Mouse (Mus musculus) heart, postnatal 0 days (tissue): Measurements from ENCODE around the gene Bag2. TPM values are rescaled to one million over a fixed set of nuclear protein-coding genes. Genes with fewer than 3 reads are reported as not detected.
A peak's percentile ranks its signal among the peaks of the same experiment; 100 is the strongest.
"Not testable (repeated sequence)": the region's sequence is repeated elsewhere in the genome, so short reads cannot be mapped to it uniquely, and the experiment has no call there.

Experiments used
- ATAC-seq: fragments of 200-750 bp; cut with Nextera tagmentation; 2 replicates; pipeline ENCODE4 v1.8.0; 2017; ENCODE audit warnings: low read depth, moderate number of reproducible peaks, moderate library complexity; ENCODE audit not compliant: insufficient read depth
- DNase-seq: peaks from one replicate; pipeline ENCODE4 v3.0.0-alpha.2; 2016; ENCODE audit warnings: low spot score
- H3K27ac ChIP-seq: fragments of 300-500 bp; sonication (generic); 2 replicates; pipeline ENCODE4 v1.5.1; 2014; ENCODE audit warnings: low read depth, mild to moderate bottlenecking
- H3K27me3 ChIP-seq: fragments of 300-500 bp; sonication (generic); 2 replicates; pipeline ENCODE4 v1.6.1; 2014; ENCODE audit warnings: low read length, mixed read lengths; ENCODE audit not compliant: control insufficient read depth, insufficient read depth
- H3K36me3 ChIP-seq: fragments of 300-500 bp; sonication (generic); replicated peaks from 2 replicates; pipeline ENCODE4 v1.6.1; 2014; ENCODE audit warnings: low read length, mixed read lengths; ENCODE audit not compliant: control insufficient read depth, insufficient read depth
- H3K4me1 ChIP-seq: fragments of 300-500 bp; sonication (generic); 2 replicates; pipeline ENCODE4 v1.6.1; 2014; ENCODE audit warnings: antibody characterized with exemption; ENCODE audit not compliant: control insufficient read depth, insufficient read depth
- H3K4me2 ChIP-seq: fragments of 300-500 bp; sonication (generic); 2 replicates; pipeline ENCODE4 v1.6.1; 2014; ENCODE audit warnings: low read depth, mild to moderate bottlenecking, low read length, moderate library complexity
- H3K4me3 ChIP-seq: fragments of 300-500 bp; sonication (generic); 2 replicates; pipeline ENCODE4 v1.5.1; 2014; ENCODE audit warnings: low read depth, low read length
- H3K9ac ChIP-seq: fragments of 300-500 bp; sonication (generic); replicated peaks from 2 replicates; pipeline ENCODE4 v1.6.1; 2014; ENCODE audit warnings: low read depth, low read length, mixed read lengths
- H3K9me3 ChIP-seq: fragments of 300-500 bp; sonication (generic); replicated peaks from 2 replicates; pipeline ENCODE4 v1.6.1; 2016; ENCODE audit warnings: low read length; ENCODE audit not compliant: control insufficient read depth
- CTCF ChIP-seq: IDR thresholded peaks from 2 replicates; pipeline ENCODE4 v1.5.1; 2016; ENCODE audit warnings: antibody characterized with exemption, control low read depth, low read depth
- EP300 ChIP-seq: IDR thresholded peaks from 2 replicates; pipeline ENCODE4 v1.6.1; 2016; ENCODE audit warnings: antibody characterized with exemption, low read depth
- WGBS: fragments of 180-500 bp; shearing (Covaris S2); extraction: QIAGEN DNeasy Blood & Tissue Kit; methylation state at CpG from one replicate; pipeline ENCODE4 v1.1.7; 2014; 5-methylcytosine and 5-hydroxymethylcytosine counted together
- polyA plus RNA-seq: library from polyadenylated mRNA; unstranded; fragments of >200 nt; fragmentation: Nextera tagmentation; extraction: Ambion mirVana; gene quantifications from 2 replicates; pipeline ENCODE4 v1.2.1, GENCODE M21; 2015
- total RNA-seq: library from RNA; depleted of rRNA; stranded (reverse); fragments of >200 nt; gene quantifications from 2 replicates; pipeline ENCODE4 v1.2.3, GENCODE M21; 2014; ENCODE audit warnings: low replicate concordance

The Bag2 gene
- total and polyA plus RNA-seq, 2 experiments from 2014 or later, result 62.5 to 77.9 TPM

DNA sequence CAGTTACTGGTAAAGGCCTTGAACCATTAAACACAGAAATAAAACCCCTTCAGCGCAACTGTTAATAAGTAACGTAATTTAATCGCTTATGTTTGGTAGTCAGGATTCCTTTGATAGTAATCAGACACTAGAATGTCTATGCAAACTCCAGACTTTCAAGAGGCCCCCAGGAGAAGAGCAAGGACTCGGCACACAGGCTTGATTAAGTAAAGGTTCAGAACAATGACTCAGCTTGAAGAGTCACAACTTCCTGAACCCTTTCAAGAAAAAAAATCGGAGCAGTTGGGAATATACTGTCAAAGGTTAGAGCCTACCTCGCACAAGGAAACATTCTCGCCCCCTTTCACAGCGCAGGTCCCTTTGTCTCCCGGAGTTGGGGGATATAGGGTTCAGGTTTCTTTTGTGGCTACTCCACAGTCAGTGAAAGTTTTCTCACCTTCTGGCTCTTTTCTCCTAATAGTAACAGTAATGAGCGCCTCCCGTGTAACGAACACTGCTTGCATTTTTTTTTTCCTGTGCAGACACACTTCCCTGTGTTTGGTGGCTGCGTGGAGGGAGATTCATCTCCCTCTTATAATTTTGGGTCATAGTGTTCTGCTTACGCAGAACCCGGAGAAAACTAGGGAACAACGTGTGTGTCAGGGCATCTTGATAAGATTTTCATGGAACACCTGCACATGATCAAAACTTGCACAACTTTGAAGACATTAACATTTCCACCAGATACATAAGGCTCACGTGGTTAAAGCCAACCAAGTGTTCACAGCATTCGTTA, 1.1 kb downstream of the Bag2 start:
- Histone ChIP-seq H3K27me3 (no peaks in the 10 kb centered on the region), H3K4me1 (peaks cover 3% of the 10 kb centered on the region; the same call in 1 of the 2 replicates), H3K36me3 (0 out of 2 replicates have a peak, but pooled peaks cover 2% of the 10 kb centered on the region), H3K4me2 (peak overlapping the region; percentile 93), H3K9ac (peak overlapping the region; percentile 79), H3K9me3 (no peaks in the 10 kb centered on the region), H3K27ac (no peak overlapping the region), H3K4me3 (peak overlapping the region; percentile 73)
- ATAC-seq, result no peak
- no peak for TF ChIP-seq EP300
- no peak for TF ChIP-seq CTCF
- 22% methylated on average over 18 of the region's 18 CpGs for WGBS
- no peak for DNase-seq

DNA sequence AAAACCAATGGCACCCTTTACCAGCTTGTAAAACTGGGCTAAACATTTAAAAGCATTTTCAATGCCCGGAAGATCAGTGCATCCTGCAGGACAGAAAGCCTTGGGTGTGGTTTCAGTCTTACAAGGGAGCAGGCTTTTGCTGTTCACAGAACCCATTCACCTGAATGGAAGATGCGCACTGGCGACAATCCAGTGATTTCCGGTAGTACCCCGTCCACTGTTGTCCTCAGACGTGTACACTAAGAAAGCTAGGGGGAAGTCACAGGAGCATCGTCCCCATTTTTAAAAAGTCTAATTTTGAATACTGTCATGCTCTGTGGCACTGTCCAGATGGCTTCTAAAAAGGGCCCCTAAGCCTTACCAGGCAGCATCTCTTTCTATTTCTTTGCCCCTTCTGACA, 1.8 kb downstream of the Bag2 start:
- no peaks in the 10 kb centered on the region for H3K9me3 ChIP-seq
- 63% methylated on average over 7 of the region's 7 CpGs for WGBS
- ATAC-seq (no peak), DNase-seq (no peak)
- H3K4me3 ChIP-seq, result peak overlapping the region; percentile 73
- 0 out of 2 replicates have a peak overlapping the region, but pooled peaks have one; percentile 79 for H3K9ac ChIP-seq
- H3K36me3 ChIP-seq, result 0 out of 2 replicates have a peak, but pooled peaks cover 2% of the 10 kb centered on the region
- peak overlapping the region; percentile 93 for H3K4me2 ChIP-seq
- no peak overlapping the region for H3K27ac ChIP-seq
- TF ChIP-seq EP300, result no peak
- no peak for TF ChIP-seq CTCF
- H3K27me3 ChIP-seq, result no peaks in the 10 kb centered on the region
- H3K4me1 ChIP-seq, result peaks cover 3% of the 10 kb centered on the region; the same call in 1 of the 2 replicates

DNA sequence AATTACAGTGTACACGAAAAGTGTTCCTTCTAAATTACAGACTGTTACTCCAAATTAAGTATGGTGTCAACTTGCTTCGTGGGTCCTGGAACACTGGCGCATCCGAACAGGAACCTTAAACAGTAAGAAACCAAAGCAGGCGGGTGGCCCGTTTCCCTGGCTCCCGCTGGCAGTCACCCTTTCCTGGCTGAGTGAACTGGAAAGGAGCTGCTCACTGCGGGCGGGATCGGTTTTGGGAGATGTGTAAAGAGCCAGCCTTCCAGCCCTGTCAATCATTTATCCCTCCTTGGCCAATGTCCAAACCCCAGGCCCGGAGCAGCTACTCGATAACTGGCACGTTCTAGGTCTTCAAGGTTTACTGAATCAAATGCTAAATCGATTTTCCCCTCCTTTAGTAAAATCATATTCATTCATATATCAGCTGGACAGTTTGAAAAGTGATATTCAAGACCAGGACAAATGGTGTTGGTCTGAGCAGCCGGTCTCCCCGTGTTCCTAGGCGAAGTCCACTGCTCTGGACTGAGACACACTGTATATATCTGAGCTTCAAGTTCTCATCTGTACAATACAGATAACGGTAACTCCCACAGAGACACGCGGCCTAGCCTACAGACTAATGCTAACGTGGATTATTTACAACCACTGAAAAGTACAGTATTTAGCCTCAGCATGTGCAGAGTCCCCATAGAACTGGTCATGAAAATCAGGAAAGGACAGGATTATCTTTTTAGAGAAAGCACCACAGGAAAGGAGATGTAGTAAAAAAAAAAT, 2.4 kb downstream of the Bag2 start:
- no peak for DNase-seq
- H3K36me3 ChIP-seq, result 0 out of 2 replicates have a peak, but pooled peaks cover 2% of the 10 kb centered on the region
- H3K9me3 ChIP-seq, result no peaks in the 10 kb centered on the region
- H3K4me2 ChIP-seq, result no peak overlapping the region
- no peak overlapping the region for H3K9ac ChIP-seq
- H3K4me1 ChIP-seq, result peaks cover 3% of the 10 kb centered on the region; the same call in 1 of the 2 replicates
- no peak overlapping the region for H3K27ac ChIP-seq
- ATAC-seq, result no peak
- H3K27me3 ChIP-seq, result no peaks in the 10 kb centered on the region
- H3K4me3 ChIP-seq, result no peak overlapping the region
- no peak for TF ChIP-seq CTCF
- no peak for TF ChIP-seq EP300
- 65% methylated on average over 21 of the region's 21 CpGs for WGBS

DNA sequence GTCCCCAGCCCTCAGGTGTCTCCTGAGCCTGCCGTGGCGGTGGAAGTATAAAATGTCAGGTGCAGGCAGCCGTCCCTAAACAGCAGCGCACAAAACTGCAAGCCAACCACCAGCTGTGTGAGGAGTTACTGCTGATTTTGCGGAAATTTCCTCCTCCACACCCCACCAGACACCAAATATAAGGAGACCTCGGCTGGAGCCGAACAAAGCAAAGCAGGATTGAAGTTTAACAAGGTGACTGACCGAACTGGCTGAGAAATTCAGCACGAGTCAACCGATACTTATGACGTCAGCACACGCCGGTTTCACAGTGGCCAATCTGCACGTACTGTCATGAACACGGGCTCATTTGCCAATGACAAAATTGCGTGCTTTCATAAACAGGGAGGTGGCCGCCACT, 3.5 kb downstream of the Bag2 start:
- no peak for TF ChIP-seq CTCF
- TF ChIP-seq EP300, result no peak
- WGBS, result 92% methylated on average over 17 of the region's 17 CpGs
- no peak overlapping the region for H3K4me3 ChIP-seq

DNA sequence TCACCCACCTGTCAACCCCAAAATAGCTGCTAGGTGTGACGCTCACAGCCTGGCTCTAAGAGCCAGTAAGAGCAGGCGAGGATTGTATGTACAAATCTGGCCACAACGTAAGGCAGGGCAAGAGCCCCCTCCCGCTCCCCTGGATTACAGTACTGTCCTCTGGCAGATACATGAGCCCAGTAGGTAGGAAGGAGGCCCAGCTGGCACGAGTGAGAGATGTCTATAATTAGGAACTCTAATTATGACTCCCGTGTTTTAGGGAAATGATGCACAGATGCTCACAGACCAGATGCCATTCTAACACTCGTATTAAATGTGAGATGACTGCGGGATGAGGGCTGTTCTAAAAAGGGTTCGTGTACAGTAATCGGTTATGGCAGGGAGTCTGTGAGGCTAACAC, 6.3 kb downstream of the Bag2 start:
- no peak for TF ChIP-seq CTCF
- no peak for TF ChIP-seq EP300
- peak; percentile 85 for ATAC-seq

More for the DNA sequence above, 3.5 kb downstream of the Bag2 start:
- peaks cover 3% of the 10 kb centered on the region; the same call in 1 of the 2 replicates for H3K4me1 ChIP-seq
- no peak overlapping the region for H3K27ac ChIP-seq
- H3K4me2 ChIP-seq, result no peak overlapping the region
- H3K27me3 ChIP-seq, result no peaks in the 10 kb centered on the region
- no peak overlapping the region for H3K9ac ChIP-seq
- H3K9me3 ChIP-seq, result no peaks in the 10 kb centered on the region
- ATAC-seq, result no peak
- DNase-seq, result no peak
- H3K36me3 ChIP-seq, result 0 out of 2 replicates have a peak, but pooled peaks cover 2% of the 10 kb centered on the region

DNA sequence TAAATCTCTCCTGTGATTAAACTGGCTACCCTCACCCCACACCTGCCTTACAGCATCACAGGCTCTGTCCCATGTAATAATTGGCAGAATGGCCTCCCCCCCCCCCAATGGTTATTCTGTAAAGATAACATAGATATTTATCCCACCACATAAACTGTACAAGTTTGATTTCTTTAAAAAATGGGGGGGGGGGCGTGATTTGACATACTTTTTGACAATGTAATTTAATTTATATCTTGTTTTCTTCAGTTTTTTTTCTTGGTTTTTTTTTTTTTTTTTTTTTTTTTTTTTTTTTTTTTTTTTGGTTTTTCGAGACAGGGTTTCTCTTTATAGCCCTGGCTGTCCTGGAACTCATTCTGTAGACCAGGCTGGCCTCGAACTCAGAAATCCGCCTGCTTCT, 7.9 kb downstream of the Bag2 start:
- not testable (repeated sequence) for H3K27ac ChIP-seq, H3K9ac ChIP-seq, DNase-seq, H3K27me3 ChIP-seq, ATAC-seq, H3K4me2 ChIP-seq, H3K4me1 ChIP-seq, H3K9me3 ChIP-seq, H3K4me3 ChIP-seq
- H3K36me3 ChIP-seq, result peaks cover 17% of the 10 kb centered on the region
- 82% methylated on average over 3 of the region's 4 CpGs for WGBS

More for the DNA sequence above, 6.3 kb downstream of the Bag2 start:
- Histone ChIP-seq H3K9me3 (no peaks in the 10 kb centered on the region), H3K9ac (no peak overlapping the region), H3K27ac (peak overlapping the region; percentile 44), H3K27me3 (no peaks in the 10 kb centered on the region), H3K4me3 (no peak overlapping the region), H3K4me2 (no peak overlapping the region), H3K4me1 (no peaks in the 10 kb centered on the region; the same call in 1 of the 2 replicates), H3K36me3 (peaks cover 8% of the 10 kb centered on the region; the same call in 1 of the 2 replicates)
- peak; percentile 65 for DNase-seq
- WGBS, result 44% methylated on average over 10 of the region's 10 CpGs
